Mouse (Mus musculus): ENCODE data around the gene Helz.

DNA sequence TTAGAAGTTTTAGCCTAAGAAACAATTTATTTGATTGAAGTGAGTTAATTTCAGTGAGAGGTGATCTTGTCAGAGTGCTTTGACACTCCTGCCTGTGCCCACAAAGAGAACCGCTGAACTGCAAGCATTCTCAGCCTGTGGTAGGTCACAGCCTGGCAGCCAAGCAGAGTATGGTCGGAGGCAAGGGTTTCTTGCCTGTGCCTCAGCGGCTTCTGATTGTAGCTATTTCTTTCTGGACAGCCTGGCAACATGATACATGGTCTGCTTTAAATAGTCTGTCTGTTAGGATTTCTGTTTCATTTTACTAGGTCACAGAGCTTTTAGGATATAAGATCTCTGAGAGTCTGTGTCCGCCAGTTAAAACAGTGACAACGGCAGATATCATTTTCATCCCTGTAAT, 114.9 kb downstream of the Helz start:
- TF ChIP-seq POLR2A (IDR thresholded peaks at IDR 0.05; ENCODE audit: borderline replicate concordance, extremely low read depth, insufficient read depth, insufficient read length, poor library complexity, severe bottlenecking), result no peak
- TF ChIP-seq CTCF (IDR thresholded peaks at IDR 0.05; ENCODE audit: borderline replicate concordance, extremely low read depth, insufficient read depth, insufficient read length), result no peak

All from brain, embryonic 14.5 days (tissue).